Mouse (Mus musculus) stomach, postnatal 0 days (tissue): ENCODE data around the gene Otop3.

Experiments used
- CTCF ChIP-seq: IDR thresholded peaks from 2 replicates; pipeline ENCODE4 v1.5.1; 2016; ENCODE audit warnings: antibody characterized with exemption, low read depth, mild to moderate bottlenecking, moderate library complexity
- EP300 ChIP-seq: optimal IDR thresholded peaks from 2 replicates; pipeline ENCODE3; 2016; ENCODE audit warnings: antibody characterized with exemption

- no peak for TF ChIP-seq CTCF
- TF ChIP-seq EP300, result no peak
These were observed 40.3 kb downstream of the Otop3 start for GRCm38 (mm10) chr11:115374695-115375425.
